Mouse (Mus musculus): ENCODE measurements around the gene Gm3526. TPM values are rescaled to one million over a fixed set of nuclear protein-coding genes. Genes with fewer than 3 reads are reported as not detected.
"Not testable (repeated sequence)": the region's sequence is repeated elsewhere in the genome, so short reads cannot be mapped to it uniquely, and the experiment has no call there.

Gene Gm3526
- total RNA-seq (2021), result not detected
- long read RNA-seq, result 0 reads

DNA sequence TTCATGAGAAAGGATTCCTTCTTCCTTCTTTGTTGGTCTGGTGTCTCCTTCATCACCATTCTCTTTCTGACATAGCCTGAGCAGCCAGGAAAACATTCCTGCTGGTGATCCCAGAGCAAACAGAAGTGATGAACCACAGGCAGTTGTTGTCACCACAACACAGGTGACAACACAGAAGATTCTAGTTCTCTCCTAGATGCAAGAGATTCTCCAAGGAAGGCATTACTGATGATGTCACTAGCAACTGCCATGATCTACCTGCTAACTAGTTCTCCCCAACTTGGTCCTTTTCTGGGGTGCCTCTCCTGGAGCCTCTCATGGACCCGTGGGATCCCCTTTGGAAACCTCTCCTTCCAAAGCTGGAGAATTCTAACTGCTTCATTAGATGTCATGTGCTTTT is at the start of gene Gm3526:
Gene Gm3526, minus strand, starts transcription at position 101 of the 400 bp plus-strand sequence.
- not testable (repeated sequence) for DNase-seq (ENCODE audit: low spot score in 2 of 2)

Other genes starting within 250 kb of the Gm3526 start
- gene Gm3298, start 244.7 kb downstream of the Gm3526 start, total RNA-seq (2021), result not detected
- gene 4930555G01Rik, start 210.0 kb downstream of the Gm3526 start, total RNA-seq (2021), result not detected
- gene Gm8281, start 189.5 kb downstream of the Gm3526 start, total RNA-seq (2021), result 1 to 10 TPM; 1.5 to 1.8 TPM
- gene Gm8279, start 129.1 kb downstream of the Gm3526 start, total RNA-seq (2021), result not detected
- not detected for gene Gm3317, start 96.0 kb downstream of the Gm3526 start, total RNA-seq (2021)
- not detected for gene Gm8271, start 74.8 kb downstream of the Gm3526 start, total RNA-seq (2021)
- not detected for gene Gm3542, start 74.3 kb upstream of the Gm3526 start, total RNA-seq (2021)
- gene Gm3500, start 128.5 kb upstream of the Gm3526 start, total RNA-seq (2021), result not detected
- gene Gm3194, start 194.9 kb upstream of the Gm3526 start, total RNA-seq (2021), result 1 to 10 TPM; 3.0 TPM
- gene Gm8246, start 217.2 kb upstream of the Gm3526 start, total RNA-seq (2021), result not detected
- not detected for gene Gm3187, start 223.6 kb upstream of the Gm3526 start, total RNA-seq (2021)
- under 1 TPM; 0.23 to 0.35 TPM for gene Gm3488, start 241.1 kb upstream of the Gm3526 start, total RNA-seq (2021)